Mouse (Mus musculus) CD8-positive naive resting alpha-beta T cell, adult 2 months (primary cell): ENCODE measurements around the gene Dhx40.

Experiments
- DNase-seq, 2 experiments: peaks; one replicate each; pipeline ENCODE4 v3.0.0; 2022; ENCODE audit warnings: low read depth in 2 of 2, low spot score in 2 of 2

Dhx40 gene

DNA sequence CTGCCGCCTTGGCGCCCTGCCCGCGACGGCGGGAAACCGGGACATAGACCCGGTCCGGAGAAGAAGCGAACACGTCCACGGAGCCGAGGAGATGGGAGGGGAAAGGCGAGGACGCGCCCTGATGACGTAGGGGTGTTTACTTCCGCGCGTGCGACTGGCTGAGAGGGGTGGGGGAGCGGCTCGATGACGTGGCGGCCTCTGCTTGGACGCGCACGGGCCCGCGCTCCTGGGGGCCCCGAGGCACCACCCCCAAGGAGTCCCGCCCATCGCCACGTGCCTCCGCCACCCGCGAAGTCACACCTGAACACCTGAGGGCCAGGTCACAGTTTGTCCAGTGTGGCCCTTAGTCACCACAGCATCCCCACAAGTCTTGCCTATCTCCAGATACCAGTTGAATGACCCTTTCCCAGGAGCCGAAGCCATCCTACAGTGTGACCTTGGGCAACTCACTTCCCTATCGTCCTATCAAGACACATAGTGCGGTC, at the start of gene Dhx40:
Gene Dhx40, minus strand, starts transcription at position 242 of the 485 bp plus-strand sequence.
- peak; percentile 79 to 88 for DNase-seq

DNA sequence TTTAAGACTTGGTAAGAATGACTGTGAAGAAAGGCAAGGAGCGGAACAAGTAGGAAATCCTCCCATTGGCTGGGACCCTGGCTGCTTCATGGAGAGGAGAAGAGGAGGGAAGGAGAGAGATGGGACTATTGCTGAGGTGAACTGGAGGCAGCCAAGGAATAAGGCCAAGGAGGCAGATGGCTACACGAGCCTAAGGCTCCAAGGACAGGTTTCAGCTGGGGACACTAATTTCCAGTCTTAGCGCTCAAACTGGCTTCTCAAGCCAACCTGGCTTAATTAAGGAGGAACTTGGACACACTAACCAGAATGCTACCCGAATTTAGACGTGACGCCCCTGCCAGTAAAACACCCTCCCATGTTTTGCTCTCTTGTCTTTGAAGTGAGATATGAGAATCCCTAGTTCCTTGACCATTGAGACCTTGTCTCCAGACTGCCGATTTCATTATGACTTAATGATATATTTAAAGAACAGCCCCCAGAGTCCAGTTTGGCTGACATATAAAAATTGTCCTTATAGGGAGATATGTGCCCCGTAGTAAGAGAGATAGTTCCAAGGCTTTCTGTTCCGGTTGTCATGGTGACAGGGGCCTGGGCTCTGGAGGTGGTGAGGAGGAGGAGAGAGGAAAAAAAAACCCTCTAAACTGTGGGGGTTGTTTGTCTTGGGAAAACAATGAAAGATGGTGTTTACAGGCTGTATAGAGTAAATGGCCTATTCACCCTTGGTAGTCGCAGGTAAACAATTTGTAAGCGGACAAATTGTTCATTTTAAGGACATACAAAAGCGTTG, 48.3 kb upstream of the Dhx40 start:
- no peak for DNase-seq

DNA sequence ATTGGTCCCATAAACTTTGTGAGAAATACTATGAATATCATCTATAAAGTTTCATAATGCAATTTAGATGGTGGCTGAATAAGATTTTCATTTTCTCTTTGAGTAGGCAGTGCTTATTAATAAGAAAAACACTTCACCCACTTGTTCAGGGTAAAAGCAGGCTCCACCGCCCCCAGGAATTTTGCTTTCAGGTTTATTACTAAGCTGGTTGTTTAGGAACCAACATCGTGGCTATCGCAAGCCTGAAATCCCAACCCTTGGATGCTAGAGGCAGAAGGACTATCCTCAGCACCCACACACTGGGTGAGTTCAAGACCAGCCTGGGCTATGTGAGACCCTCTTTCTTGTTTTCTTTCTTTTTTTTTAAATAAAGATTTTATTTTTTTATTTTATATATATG, 45.5 kb upstream of the Dhx40 start:
- no peak for DNase-seq

DNA sequence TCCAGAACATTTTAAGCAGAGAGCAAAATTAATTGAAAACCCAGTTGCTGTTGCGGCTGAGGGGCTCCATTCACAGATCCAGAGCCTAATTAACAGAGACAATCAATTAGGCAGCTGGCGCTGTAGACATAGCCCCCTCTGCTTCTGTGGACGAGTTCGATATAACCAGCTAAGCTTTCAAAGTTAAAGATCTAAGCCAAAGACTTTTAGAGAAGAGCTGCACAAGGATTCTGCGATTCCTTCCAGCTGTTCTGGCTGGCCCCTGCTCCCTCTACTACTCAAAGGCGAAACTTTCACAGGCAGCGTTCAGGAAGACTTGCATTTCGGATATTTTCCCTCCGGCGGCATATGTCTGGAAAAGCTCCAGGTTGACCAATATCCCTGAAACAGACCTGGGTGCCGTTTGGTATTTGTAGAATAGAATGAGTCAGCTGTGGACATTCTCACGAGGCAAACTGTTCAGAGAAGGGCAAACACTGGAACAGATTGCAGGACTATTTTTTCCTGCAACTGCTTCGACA, 45.0 kb upstream of the Dhx40 start:
- no peak for DNase-seq

- no peak for DNase-seq
These were observed 44.4 kb upstream of the Dhx40 start for GRCm38 (mm10) chr11:86851714-86852533.

DNA sequence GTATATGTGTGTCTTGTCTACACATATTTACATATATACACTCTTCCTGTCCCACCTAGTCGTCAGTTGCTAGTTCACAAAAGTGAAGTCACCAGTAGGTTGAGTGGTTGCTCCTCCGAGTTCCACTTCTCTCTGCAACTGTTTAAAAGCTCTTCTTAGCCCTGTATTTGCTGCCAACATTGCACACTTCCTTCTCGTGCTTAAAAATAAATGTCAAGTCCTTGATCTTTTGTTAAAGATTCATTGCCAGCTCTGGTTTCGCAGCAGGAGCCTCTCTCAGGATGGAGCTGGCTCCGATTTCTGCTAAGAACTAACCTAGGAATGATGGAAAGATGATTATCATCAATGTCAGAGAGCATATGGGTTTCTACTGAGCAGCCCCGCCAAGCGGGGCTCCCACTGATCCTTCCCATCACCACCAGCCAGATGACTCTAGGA, 43.7 kb upstream of the Dhx40 start:
- DNase-seq: no peak

GRCm38 (mm10) chr11:86843831-86844230, 36.3 kb upstream of the Dhx40 start:
- no peak for DNase-seq

GRCm38 (mm10) chr11:86841261-86841660, 33.7 kb upstream of the Dhx40 start:
- no peak for DNase-seq

- no peak for DNase-seq
These were observed 33.1 kb upstream of the Dhx40 start for GRCm38 (mm10) chr11:86840511-86841154.

DNA sequence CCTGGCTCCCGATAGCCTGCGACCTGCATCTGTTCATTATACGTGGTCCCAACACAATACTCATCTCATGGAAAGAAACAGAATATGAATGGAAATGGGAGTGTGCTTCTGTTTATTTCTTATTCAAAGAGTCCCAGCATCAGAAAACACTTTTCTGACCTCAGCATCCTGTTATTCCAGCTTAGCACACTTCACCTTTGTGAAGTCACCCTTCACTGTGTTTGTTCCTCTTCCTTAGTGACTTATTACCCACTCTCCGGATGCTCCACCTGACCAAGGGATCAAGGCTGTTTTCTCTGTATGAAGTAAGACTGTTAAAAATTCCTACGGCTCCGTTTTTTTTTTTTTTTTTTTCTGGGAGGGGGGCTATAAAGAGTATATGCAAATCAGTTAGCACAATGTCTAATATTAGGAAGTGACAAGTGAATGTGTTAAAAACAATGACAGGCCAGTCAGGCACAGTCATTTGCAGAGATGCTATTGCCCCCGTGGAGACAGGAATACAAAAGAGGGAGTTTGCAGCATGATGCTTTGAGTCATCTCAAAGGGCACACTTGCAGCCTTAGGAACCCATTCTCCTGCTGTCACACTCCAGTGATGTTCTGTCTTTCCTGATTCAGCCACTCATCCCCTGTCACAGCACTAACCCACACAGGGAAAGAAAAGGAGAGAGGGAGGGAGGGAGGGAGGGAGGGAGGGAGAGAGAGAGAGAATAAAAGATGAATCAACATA, 32.3 kb upstream of the Dhx40 start:
- DNase-seq: no peak

GRCm38 (mm10) chr11:86838792-86839191, 31.2 kb upstream of the Dhx40 start:
- no peak for DNase-seq

DNA sequence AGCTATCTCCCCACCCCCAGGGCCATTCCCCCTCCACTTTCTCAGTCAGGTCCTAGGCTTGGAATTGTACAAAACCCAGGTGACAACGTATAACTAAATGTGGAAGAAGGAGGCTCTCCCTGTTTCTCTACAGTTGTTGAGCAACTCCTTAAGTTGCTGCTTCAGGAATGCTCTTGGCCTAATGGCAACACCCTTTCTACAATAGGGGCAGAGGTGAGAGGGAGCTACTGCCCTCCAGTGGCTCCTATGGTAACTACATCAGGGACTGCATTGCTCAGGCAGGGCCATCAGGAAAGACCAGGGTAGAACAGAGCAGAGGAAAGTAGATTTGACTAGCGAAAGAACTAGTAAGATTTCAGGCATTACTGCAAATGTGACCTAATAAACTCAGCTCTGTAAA, 28.8 kb upstream of the Dhx40 start:
- peak; percentile 68 to 85 for DNase-seq

- DNase-seq: no peak
These were observed 27.2 kb upstream of the Dhx40 start for GRCm38 (mm10) chr11:86834628-86835338.

DNA sequence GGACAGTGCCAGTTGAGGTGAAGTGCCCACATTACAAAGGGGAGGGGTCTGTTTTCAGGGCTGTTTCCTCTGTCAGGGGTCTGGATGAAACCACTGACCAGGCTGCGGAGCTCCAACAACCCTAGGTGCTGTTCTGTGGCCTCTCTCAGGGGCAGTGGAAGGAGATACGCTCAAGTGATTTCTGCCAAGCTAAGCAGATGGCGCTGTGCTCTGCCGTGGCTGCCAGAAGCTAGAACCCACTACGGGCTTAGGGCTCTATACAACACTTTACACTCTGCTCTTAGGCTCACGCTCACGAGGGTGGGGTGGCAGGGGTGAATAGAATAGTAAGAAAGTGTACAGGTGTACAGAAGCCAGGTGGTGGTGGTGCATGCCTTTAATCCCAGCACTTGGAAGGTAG, 26.5 kb upstream of the Dhx40 start:
- DNase-seq: no peak

DNA sequence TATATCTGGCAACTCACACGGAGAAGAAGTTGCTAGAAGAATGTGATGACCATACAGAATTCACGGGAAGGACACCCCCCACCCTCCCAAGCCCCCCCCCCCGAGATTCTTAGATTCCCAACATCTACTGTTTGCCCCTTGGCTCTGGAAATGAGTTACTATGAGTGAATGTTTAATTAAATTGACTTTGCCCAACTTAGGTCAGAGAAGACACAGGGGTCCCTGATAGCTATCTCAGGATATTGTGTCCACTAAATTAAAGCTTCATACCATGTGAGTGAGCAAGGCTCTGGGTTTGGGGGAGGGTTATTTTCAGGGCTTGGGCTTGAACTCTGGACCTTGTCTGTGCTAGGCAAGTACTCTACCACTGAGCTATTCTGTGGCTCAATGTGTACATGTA, 25.6 kb upstream of the Dhx40 start:
- DNase-seq: no peak

DNA sequence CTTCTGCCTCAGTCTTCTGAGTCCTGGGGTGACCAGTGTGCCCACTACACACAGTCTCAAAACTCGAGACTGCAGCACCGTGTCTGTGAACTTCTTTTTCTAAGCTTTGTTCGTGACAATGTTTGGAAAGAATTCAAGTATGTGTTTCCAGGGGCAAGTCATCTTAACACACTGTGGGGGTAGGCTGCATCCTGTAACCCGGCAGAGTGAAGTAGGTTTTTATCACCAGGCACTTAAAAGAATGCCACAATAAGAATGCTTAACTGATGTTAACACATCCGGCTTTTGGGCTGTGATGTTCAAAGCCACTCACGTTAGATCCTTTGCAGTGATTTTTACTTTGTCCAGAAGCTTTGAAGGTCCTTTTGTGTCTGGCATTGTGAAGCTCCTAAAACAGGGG, 20.9 kb upstream of the Dhx40 start:
- DNase-seq: peak; percentile 42 to 50

GRCm38 (mm10) chr11:86827476-86828245, 20.1 kb upstream of the Dhx40 start:
- DNase-seq: peak in 1 of 2 experiments; percentile 52

DNA sequence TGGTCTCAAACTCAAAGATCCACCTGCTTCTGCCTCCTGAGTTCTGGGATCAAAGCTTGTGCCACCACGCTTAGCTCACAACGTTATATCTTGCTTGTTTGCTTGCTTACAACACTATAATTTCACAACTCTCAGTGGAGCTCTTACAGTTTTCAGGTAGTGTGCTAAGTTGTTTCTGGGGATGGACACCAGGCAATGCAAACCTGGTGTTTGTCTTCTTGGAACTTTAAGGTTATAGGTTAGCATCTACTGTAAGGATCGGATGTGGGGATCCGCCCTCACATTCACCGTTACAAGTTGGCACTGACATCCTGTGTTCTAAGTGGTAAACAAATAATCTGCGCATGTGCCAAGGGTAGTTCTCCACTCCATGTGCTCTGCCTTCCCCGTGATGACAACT, 16.9 kb upstream of the Dhx40 start:
- no peak for DNase-seq

DNA sequence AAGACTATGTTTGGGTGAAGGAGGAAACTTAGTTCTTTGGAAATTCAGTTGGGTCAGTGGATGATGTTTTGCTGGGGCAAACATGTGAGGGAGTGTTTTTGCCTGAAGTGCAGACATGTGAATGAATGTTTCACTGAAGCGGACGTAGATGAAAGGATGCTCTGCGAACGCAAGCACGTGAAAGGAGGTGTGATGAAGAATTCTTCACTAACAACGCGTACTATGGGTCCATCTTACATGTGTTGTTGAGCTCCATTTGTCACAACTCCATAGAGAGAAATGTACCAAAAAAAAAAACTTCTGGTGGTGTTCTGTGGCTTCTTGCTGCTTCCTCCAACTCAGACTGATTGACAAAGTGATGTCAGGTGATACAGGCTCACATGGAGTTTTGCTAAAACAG, 15.0 kb upstream of the Dhx40 start:
- no peak for DNase-seq
